Mouse (Mus musculus) liver, embryonic 14.5 days (tissue): Measurements from ENCODE around the gene Prkd1. TPM values are rescaled to one million over a fixed set of nuclear protein-coding genes. Genes with fewer than 3 reads are reported as not detected.

Experiments used
- ATAC-seq: fragments of 200-750 bp; cut with Nextera tagmentation; 2 replicates; pipeline ENCODE4 v1.8.0; 2017; ENCODE audit warnings: moderate number of reproducible peaks, mild to moderate bottlenecking, moderate library complexity; ENCODE audit not compliant: insufficient read depth
- DNase-seq, 3 experiments: peaks; one replicate each; pipeline ENCODE4 v3.0.0-alpha.2; 2012 to 2013; ENCODE audit warnings: low read depth in 3 of 3, low spot score in 3 of 3
- H3K27ac ChIP-seq: fragments of 300-500 bp; sonication (generic); 2 replicates; pipeline ENCODE4 v1.5.1; 2014; ENCODE audit warnings: moderate library complexity, mild to moderate bottlenecking, control low read depth, inconsistent platforms
- H3K27me3 ChIP-seq: fragments of 300-500 bp; sonication (generic); 2 replicates; pipeline ENCODE4 v1.6.1; 2014; ENCODE audit warnings: mild to moderate bottlenecking, low read length, moderate library complexity; ENCODE audit not compliant: control insufficient read depth, insufficient read depth
- H3K36me3 ChIP-seq: fragments of 300-500 bp; sonication (generic); replicated peaks from 2 replicates; pipeline ENCODE4 v1.6.1; 2014; ENCODE audit warnings: low read depth; ENCODE audit not compliant: control insufficient read depth, insufficient read depth
- H3K4me1 ChIP-seq, 2 experiments: fragments of 200-500 bp in 1 of 2; fragments of 300-500 bp in 1 of 2; sonication (generic) in 1 of 2; replicated peaks; 2 replicates each; pipeline ENCODE4 v1.6.1; 2012 to 2014; ENCODE audit warnings: antibody characterized with exemption in 1 of 2, inconsistent platforms in 1 of 2, low read length in 1 of 2; ENCODE audit not compliant: control insufficient read depth in 2 of 2, insufficient read depth in 2 of 2
- H3K4me2 ChIP-seq: fragments of 300-500 bp; sonication (generic); 2 replicates; pipeline ENCODE4 v1.6.1; 2014; ENCODE audit warnings: low read depth, mild to moderate bottlenecking, control low read depth, moderate library complexity
- H3K4me3 ChIP-seq, 2 experiments: fragments of 200-500 bp in 1 of 2; fragments of 300-500 bp in 1 of 2; sonication (generic) in 1 of 2; 2 replicates each; pipeline ENCODE4 v1.5.1; 2012 to 2014; ENCODE audit warnings: low read depth in 2 of 2, low read length in 2 of 2, mild to moderate bottlenecking in 2 of 2, control low read depth in 1 of 2, inconsistent platforms in 1 of 2, moderate library complexity in 1 of 2; ENCODE audit not compliant: insufficient read depth in 1 of 2
- H3K9ac ChIP-seq: fragments of 300-500 bp; sonication (generic); replicated peaks from 2 replicates; pipeline ENCODE4 v1.6.1; 2014; ENCODE audit warnings: mild to moderate bottlenecking, control low read depth, moderate library complexity
- H3K9me3 ChIP-seq: fragments of 300-500 bp; sonication (generic); 2 replicates; pipeline ENCODE4 v1.6.1; 2016; ENCODE audit warnings: low read length, mixed read lengths; ENCODE audit not compliant: control insufficient read depth
- CTCF ChIP-seq: IDR thresholded peaks from 2 replicates; pipeline ENCODE4 v1.5.1; 2016; ENCODE audit warnings: antibody characterized with exemption, low read depth, control low read depth
- EP300 ChIP-seq: IDR thresholded peaks from 2 replicates; pipeline ENCODE4 v1.6.1; 2016; ENCODE audit warnings: antibody characterized with exemption, low read depth
- WGBS: fragments of 180-500 bp; shearing (Covaris S2); extraction: QIAGEN DNeasy Blood & Tissue Kit; methylation state at CpG from one replicate; pipeline ENCODE4 v1.1.7; 2014; ENCODE audit not compliant: insufficient replicate concordance; 5-methylcytosine and 5-hydroxymethylcytosine counted together
- polyA plus RNA-seq, 2 experiments: library from polyadenylated mRNA; depleted of rRNA in 1 of 2; stranded (reverse) in 1 of 2; unstranded in 1 of 2; fragments of >200 nt; fragmentation: Nextera tagmentation in 1 of 2; extraction: Ambion mirVana in 1 of 2; gene quantifications; 2 replicates each; pipeline versions ENCODE4 v1.2.1 to v1.2.3; 2012 to 2014

Gene Prkd1
- polyA plus RNA-seq, 2 experiments = 0.56 to 0.73 TPM

- no peak overlapping the region for H3K9ac ChIP-seq
These were observed 197.1 kb downstream of the Prkd1 start for GRCm38 (mm10) chr12:50451761-50452160.

DNA sequence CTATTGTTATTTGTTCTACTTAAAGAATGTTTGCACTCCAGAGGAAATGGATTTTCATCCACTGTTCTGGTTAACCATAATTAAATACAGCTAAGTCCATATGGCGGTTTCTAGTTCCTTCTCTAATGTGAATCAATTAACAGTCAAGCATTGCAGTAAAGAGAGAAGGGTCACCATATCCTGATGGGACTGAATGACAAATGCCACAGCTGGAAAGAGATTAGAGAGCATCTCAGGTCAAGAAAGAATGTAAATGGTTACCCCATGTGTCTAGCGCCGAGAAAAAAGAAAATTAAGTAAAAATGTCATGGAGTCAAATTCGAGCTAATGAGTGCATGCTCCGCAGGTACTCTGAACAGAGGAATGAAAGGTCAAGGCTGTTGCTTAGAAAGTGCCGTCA is 212.2 kb downstream of the Prkd1 start:
- Histone ChIP-seq H3K9ac (no peak overlapping the region), H3K4me1 (no peaks in the 10 kb centered on the region), H3K36me3 (no peaks in the 10 kb centered on the region), H3K4me3 (no peak overlapping the region), H3K27me3 (no peaks in the 10 kb centered on the region), H3K9me3 (no peaks in the 10 kb centered on the region), H3K4me2 (no peak overlapping the region), H3K27ac (no peak overlapping the region)
- WGBS = 69% methylated on average over 6 of the region's 6 CpGs
- no peak for TF ChIP-seq EP300
- no peak for TF ChIP-seq CTCF
- ATAC-seq = no peak
- DNase-seq = no peak

More at GRCm38 (mm10) chr12:50451761-50452160, 197.1 kb downstream of the Prkd1 start:
- no peaks in the 10 kb centered on the region for H3K27me3 ChIP-seq
- ATAC-seq (no peak), DNase-seq (no peak)
- no peaks in the 10 kb centered on the region for H3K9me3 ChIP-seq
- 77% methylated on average over 3 of the region's 3 CpGs for WGBS
- H3K4me1 ChIP-seq = no peaks in the 10 kb centered on the region
- H3K27ac ChIP-seq = no peak overlapping the region
- no peak overlapping the region for H3K4me2 ChIP-seq
- no peak overlapping the region for H3K4me3 ChIP-seq
- no peaks in the 10 kb centered on the region for H3K36me3 ChIP-seq
- TF ChIP-seq EP300 (no peak), CTCF (no peak)

DNA sequence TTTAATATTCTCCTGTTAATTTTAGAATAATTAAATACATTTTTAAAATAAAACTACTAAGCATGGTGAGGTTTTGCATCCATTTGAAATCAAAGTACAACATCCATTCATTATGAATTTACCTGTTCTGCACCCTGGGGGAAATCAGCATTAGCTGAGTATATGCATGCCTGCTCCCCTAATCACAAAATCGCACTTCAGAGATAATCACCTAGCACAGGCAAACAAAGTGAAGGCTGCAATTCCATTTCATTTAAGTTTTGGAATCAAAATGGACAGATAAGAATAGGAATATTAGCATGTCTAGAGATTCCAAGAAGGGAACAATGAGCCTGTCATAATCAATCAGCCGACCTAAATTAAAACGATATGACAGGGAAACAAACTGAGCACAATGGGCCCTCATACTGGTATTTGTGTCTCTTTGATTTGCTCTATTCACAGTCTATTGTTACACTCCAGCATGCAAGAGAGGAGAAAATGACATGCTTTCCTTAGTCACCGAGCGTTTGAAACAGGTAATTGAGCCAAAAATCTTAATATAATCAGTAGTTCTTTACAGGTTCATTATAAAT is 218.7 kb downstream of the Prkd1 start:
- no peak overlapping the region for H3K4me2 ChIP-seq
- 73% methylated on average over 5 of the region's 5 CpGs for WGBS

DNA sequence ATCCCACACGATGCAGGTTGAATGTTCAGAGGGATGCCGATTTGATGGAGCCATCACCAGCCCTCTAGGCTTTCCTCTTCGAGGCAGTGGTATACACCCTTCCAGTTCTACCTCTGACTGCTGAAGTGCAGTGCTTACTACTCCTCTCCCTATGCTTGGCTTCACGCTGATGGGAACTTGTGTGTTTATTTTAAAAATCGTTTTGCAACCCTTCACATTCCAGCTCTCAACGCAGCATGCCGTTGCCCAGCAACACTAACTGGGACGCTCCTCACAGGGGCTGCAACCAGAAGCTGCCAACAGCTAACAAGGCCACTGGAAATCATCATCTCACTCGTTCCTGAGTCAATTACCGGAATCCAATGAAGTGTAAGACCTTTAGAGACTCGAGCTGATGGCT is 296.5 kb downstream of the Prkd1 start:
- WGBS = 61% methylated on average over 11 of the region's 11 CpGs
- ATAC-seq = no peak
- Histone ChIP-seq H3K9me3 (no peaks in the 10 kb centered on the region), H3K27ac (no peak overlapping the region), H3K9ac (no peak overlapping the region), H3K4me3 (no peak overlapping the region), H3K36me3 (no peaks in the 10 kb centered on the region), H3K4me1 (no peaks in the 10 kb centered on the region), H3K27me3 (no peaks in the 10 kb centered on the region), H3K4me2 (no peak overlapping the region)
- DNase-seq = no peak
- TF ChIP-seq EP300 (no peak), CTCF (no peak)

More for the DNA sequence above, 218.7 kb downstream of the Prkd1 start:
- Histone ChIP-seq H3K4me1 (no peaks in the 10 kb centered on the region), H3K36me3 (no peaks in the 10 kb centered on the region), H3K27me3 (no peaks in the 10 kb centered on the region), H3K27ac (no peak overlapping the region), H3K4me3 (no peak overlapping the region), H3K9me3 (no peaks in the 10 kb centered on the region), H3K9ac (no peak overlapping the region)
- TF ChIP-seq CTCF (no peak), EP300 (no peak)
- ATAC-seq (no peak), DNase-seq (no peak)

DNA sequence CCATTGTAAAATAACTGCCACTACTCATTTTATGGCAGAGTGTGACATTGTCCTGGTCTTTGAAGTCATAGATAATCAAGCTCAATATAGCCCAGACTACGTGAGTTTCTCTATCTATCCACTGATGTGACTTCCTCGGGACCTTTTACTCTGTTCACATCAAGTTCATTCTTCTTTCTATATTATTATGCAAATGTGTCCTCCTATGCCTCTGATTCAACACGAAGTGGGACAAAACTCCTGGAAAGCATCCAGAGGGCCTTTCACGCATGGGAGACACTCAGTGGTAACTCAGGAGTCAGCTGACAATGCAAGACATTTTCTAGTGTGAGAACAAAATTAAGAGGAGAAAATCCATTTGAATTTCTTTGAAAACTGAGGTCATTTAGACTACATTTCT is 315.7 kb downstream of the Prkd1 start:
- Histone ChIP-seq H3K4me2 (no peak overlapping the region), H3K9me3 (no peaks in the 10 kb centered on the region), H3K9ac (no peak overlapping the region), H3K36me3 (no peaks in the 10 kb centered on the region), H3K4me1 (no peaks in the 10 kb centered on the region), H3K27ac (no peak overlapping the region), H3K27me3 (no peaks in the 10 kb centered on the region), H3K4me3 (no peak overlapping the region)
- 48% methylated on average over 4 of the region's 4 CpGs for WGBS
- TF ChIP-seq CTCF (no peak), EP300 (no peak)
- ATAC-seq (no peak), DNase-seq (no peak)
